Mouse (Mus musculus) C2C12 (cell line): ENCODE data around the gene Sgpp1. TPM values are rescaled to one million over a fixed set of nuclear protein-coding genes. Genes with fewer than 3 reads are reported as not detected.
"Not testable (repeated sequence)": the region's sequence is repeated elsewhere in the genome, so short reads cannot be mapped to it uniquely, and the experiment has no call there.

Experiments used
- H3K27me3 ChIP-seq: one replicate; pipeline ENCODE4 v1.6.1; 2011; ENCODE audit not compliant: control insufficient read depth, insufficient read depth, insufficient read length
- H3K36me3 ChIP-seq: one replicate; pipeline ENCODE4 v1.6.1; 2011; ENCODE audit not compliant: control insufficient read depth, insufficient read depth
- H3K4me3 ChIP-seq: one replicate; pipeline ENCODE4 v1.5.1; 2011; ENCODE audit warnings: mild to moderate bottlenecking, control low read depth; ENCODE audit not compliant: poor library complexity, insufficient read depth, severe bottlenecking
- H3K79me2 ChIP-seq: one replicate; pipeline ENCODE4 v1.6.1; 2011; ENCODE audit not compliant: control insufficient read depth, insufficient read depth
- H3K79me3 ChIP-seq: one replicate; pipeline ENCODE4 v1.6.1; 2011; ENCODE audit warnings: low read depth, control low read depth
- H3ac ChIP-seq: one replicate; pipeline ENCODE3; 2011; ENCODE audit warnings: low read depth; ENCODE audit not compliant: control insufficient read depth, insufficient read length
- CEBPB ChIP-seq: IDR thresholded peaks from one replicate; pipeline ENCODE4 v1.6.1; 2011; ENCODE audit warnings: low read depth, mild to moderate bottlenecking, control low read depth, moderate library complexity
- CTCF ChIP-seq: IDR thresholded peaks from one replicate; pipeline ENCODE4 v1.5.1; 2011; ENCODE audit not compliant: control insufficient read depth, insufficient read depth, insufficient read length
- FOSL1 ChIP-seq: IDR thresholded peaks from one replicate; pipeline ENCODE4 v1.8.0; 2011; ENCODE audit warnings: mild to moderate bottlenecking, low read length; ENCODE audit not compliant: poor library complexity, insufficient read depth, severe bottlenecking
- MAX ChIP-seq: IDR thresholded peaks from one replicate; pipeline ENCODE4 v1.6.1; 2011; ENCODE audit warnings: mild to moderate bottlenecking, control low read depth
- MYOD1 ChIP-seq: IDR thresholded peaks from one replicate; pipeline ENCODE4 v1.6.1; 2011; ENCODE audit warnings: low read depth; ENCODE audit not compliant: control insufficient read depth, insufficient read length
- MYOG ChIP-seq: IDR thresholded peaks from one replicate; pipeline ENCODE4 v1.6.1; 2011; ENCODE audit not compliant: control insufficient read depth, insufficient read length; ENCODE audit errors: extremely low read depth
- USF1 ChIP-seq: IDR thresholded peaks from one replicate; pipeline ENCODE4 v1.6.1; 2011; ENCODE audit warnings: low read depth, mild to moderate bottlenecking, control low read depth, moderate library complexity
- polyA plus RNA-seq: library from polyadenylated mRNA; unstranded; fragments of >200 nt; fragmentation: generic; extraction: Trizol; gene quantifications from one replicate; pipeline ENCODE4 v1.2.1, GENCODE M21; 2012; ENCODE audit warnings: missing spikeins

Gene Sgpp1
- polyA plus RNA-seq, 1 experiment, result 9.2 TPM

DNA sequence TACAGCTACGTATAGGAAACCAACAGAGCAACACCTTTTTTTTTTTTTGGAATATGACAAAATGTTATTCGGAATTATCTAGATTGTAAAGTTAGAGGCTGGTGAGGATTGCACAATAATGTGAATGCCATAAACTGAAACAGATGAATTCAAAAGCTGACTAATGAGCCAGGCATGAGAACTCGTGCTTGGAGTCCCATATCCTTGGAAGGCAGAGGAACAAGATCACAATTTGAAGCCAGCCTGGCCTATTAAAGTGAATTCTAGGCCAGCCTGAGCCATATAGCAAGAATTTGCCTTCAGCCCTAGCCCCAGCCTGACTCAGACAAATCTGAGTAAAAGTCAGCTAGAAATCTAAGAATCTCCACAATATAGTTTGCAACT, 32.8 kb downstream of the Sgpp1 start:
- H3K4me3 ChIP-seq, result no peak overlapping the region
- H3K79me3 ChIP-seq, result no peaks in the 10 kb centered on the region
- H3K27me3 ChIP-seq, result no peaks in the 10 kb centered on the region
- H3K79me2 ChIP-seq, result no peaks in the 10 kb centered on the region
- H3K36me3 ChIP-seq, result no peaks in the 10 kb centered on the region
- no peak overlapping the region for H3ac ChIP-seq
- TF ChIP-seq MAX, result peak; percentile 94
- no peak for TF ChIP-seq USF1
- peak; percentile 1 for TF ChIP-seq FOSL1
- TF ChIP-seq CEBPB, result peak; percentile 100
- no peak for TF ChIP-seq MYOD1

DNA sequence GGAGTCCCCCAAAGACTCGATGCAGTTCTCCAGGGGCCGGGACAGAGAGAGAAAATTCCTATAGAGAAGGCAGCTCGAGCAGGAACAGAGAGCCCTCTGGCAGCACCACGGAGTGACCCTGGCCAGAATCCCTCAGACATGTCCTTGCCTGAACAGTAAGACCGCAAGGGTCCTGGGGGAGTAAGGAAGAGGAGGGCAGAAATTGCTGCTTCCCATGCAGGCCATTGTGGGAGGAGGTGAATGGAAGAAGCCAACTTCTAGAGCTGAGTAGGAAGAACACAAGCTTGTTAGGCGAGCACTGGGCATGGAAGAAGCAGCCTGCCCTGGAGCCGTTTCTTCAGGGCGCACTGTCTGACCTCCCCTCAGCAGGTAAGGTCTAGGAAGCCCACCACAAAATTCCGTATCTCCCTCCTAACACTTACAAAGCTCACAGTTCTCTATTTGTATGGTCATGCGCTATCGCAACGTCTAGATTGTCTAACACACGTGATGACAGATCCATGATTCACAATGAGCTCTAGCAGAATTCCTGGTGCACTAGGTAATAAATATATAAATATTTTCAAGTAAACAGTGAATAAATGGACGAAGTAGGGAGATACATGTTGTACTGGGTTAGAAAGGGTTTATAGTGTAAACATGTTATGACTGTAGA, 33.3 kb downstream of the Sgpp1 start:
- no peak overlapping the region for H3K4me3 ChIP-seq
- TF ChIP-seq USF1 (peak; percentile 83), FOSL1 (peak; percentile 3), MYOD1 (no peak), MYOG (no peak), MAX (no peak)

DNA sequence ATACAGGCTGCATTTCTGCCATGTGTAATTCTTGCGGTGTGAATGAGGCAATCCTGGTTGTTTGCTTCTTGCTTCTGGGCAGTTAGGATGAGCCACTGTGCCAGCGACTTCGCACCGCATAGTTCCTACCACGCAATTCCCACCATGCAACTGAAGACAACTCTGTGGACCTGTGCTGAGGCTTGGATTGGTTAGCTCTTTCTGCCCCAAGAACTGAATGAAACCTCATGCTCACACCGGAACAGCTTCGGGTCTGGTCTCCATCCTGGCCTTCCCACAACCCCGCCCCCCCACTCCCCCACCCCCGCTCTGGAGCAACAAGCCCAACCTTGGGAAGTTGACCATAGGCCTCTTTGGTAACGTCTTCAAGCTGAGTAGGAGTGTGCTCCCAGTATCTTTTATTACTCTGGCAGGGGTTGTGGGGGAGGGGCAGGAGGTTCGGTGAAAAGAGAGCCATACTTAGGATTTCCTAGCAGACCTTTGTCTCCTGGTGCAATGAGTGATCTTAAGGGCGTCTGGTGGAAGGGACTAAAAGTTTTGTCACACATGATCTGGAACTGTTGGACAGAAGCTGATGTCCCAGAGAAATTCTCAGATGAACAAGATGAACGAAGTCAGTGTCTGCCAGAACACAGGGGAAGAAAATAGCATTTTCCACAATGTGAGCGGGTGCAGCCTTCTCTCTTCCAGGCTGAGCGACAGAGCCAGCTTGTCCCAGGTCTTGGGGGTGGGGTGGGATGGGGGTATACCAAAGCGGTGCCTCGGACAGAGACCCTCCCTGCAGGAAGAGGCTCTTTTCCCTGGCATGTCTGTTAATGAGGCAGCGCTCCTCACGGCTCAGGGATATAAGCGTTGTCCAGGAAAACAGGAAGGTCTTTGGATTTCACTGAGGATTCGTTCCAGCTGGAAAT, 34.1 kb downstream of the Sgpp1 start:
- Histone ChIP-seq H3K36me3 (no peaks in the 10 kb centered on the region), H3ac (peak overlapping the region; percentile 16), H3K79me3 (no peaks in the 10 kb centered on the region), H3K27me3 (no peaks in the 10 kb centered on the region), H3K4me3 (no peak overlapping the region), H3K79me2 (no peaks in the 10 kb centered on the region)
- TF ChIP-seq CEBPB, result peak; percentile 48
- TF ChIP-seq USF1, result no peak

More for the DNA sequence above, 33.3 kb downstream of the Sgpp1 start:
- Histone ChIP-seq H3K79me2 (no peaks in the 10 kb centered on the region), H3K36me3 (no peaks in the 10 kb centered on the region), H3K27me3 (no peaks in the 10 kb centered on the region), H3ac (peak overlapping the region; percentile 57), H3K79me3 (no peaks in the 10 kb centered on the region)

DNA sequence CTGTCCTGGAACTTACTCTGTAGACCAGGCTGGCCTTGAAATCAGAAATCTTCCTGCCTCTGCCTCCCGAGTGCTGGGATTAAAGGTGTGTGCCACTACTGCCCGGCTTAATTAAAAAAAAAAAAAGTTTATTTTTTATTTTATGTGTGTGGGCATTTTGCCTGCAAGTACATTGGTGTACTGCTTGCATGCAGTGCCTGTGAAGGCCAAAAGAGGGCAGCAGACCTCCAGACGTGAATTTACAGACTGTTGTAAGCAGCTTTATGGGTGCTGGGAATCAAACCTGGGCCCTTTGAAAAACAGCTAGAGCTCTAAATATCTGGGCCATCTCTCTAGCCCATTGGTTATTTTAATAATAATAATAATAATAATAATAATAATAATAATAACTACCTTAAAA, 36.8 kb downstream of the Sgpp1 start:
- Histone ChIP-seq H3K4me3 (no peak overlapping the region), H3K79me2 (no peaks in the 10 kb centered on the region), H3K36me3 (no peaks in the 10 kb centered on the region), H3ac (no peak overlapping the region), H3K79me3 (no peaks in the 10 kb centered on the region), H3K27me3 (no peaks in the 10 kb centered on the region)
- TF ChIP-seq MAX (no peak), FOSL1 (no peak), CEBPB (no peak), USF1 (no peak), MYOG (no peak), CTCF (no peak), MYOD1 (no peak)

DNA sequence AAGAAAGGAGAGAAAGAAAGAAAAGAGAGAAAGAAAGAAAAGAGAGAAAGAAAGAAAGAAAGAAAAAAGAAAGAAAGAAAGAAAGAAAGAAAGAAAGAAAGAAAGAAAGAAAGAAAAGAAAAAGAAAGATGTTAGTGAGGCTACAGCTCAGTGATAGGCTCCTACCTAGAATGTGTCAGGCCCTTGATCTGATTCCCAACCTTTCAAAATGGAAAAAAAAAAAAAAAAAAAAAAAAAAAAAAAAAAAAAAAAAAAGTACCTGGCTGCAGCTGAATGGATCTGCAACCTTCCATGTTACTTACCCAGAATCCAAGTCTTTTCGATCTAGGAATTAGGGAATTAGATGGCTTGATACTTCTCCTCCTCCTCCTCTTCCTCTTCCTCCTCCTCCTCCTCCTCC, 39.7 kb downstream of the Sgpp1 start:
- H3K79me3 ChIP-seq, H3K79me2 ChIP-seq, H3K4me3 ChIP-seq, H3K27me3 ChIP-seq, H3ac ChIP-seq, H3K36me3 ChIP-seq: not testable (repeated sequence)

DNA sequence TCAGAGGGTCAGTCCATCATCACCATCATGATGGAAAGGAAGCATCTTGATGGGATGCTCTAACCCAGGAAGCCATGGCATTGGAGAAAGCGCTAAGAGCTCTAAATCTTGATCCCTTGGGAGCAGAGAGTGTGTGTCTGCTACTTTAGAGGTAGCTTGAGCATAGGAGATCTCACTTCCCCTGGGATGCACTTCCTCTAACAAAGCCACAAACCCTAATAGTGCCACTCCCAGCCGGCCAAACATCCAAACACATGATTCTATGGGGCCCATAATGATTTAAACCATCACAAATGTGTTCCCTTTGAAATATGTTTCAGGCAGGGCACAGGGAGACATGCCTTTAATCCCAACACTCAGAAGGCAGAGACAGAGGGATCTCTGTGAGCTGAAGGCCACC, 46.5 kb downstream of the Sgpp1 start:
- no peak overlapping the region for H3ac ChIP-seq
- H3K36me3 ChIP-seq, result no peaks in the 10 kb centered on the region
- no peaks in the 10 kb centered on the region for H3K79me2 ChIP-seq
- H3K4me3 ChIP-seq, result no peak overlapping the region
- TF ChIP-seq USF1 (no peak), MYOG (no peak), CEBPB (no peak), CTCF (no peak), MYOD1 (no peak), FOSL1 (no peak), MAX (no peak)
- H3K79me3 ChIP-seq, result no peaks in the 10 kb centered on the region
- H3K27me3 ChIP-seq, result no peaks in the 10 kb centered on the region
